Mouse (Mus musculus) midbrain, embryonic 14.5 days (tissue): ENCODE data around the gene Cd180. TPM values are rescaled to one million over a fixed set of nuclear protein-coding genes. Genes with fewer than 3 reads are reported as not detected.
"Not testable (repeated sequence)": the region's sequence is repeated elsewhere in the genome, so short reads cannot be mapped to it uniquely, and the experiment has no call there.

Source experiments
- ATAC-seq: fragments of 200-750 bp; cut with Nextera tagmentation; 2 replicates; pipeline ENCODE4 v1.8.0; 2017; ENCODE audit warnings: moderate number of reproducible peaks, moderate library complexity; ENCODE audit not compliant: low FRiP score, low TSS enrichment
- DNase-seq: peaks from one replicate; pipeline ENCODE4 v3.0.0-alpha.2; 2015
- H3K27ac ChIP-seq: fragments of 300-500 bp; sonication (generic); replicated peaks from 2 replicates; pipeline ENCODE4 v1.5.1; 2014; ENCODE audit warnings: mild to moderate bottlenecking, low read depth, low read length, moderate library complexity
- H3K27me3 ChIP-seq: fragments of 300-500 bp; sonication (generic); 2 replicates; pipeline ENCODE4 v1.6.1; 2014; ENCODE audit warnings: low read length, control low read depth, mixed read lengths; ENCODE audit not compliant: control insufficient read depth, insufficient read depth
- H3K36me3 ChIP-seq: fragments of 300-500 bp; sonication (generic); 2 replicates; pipeline ENCODE4 v1.6.1; 2014; ENCODE audit warnings: low read length, control low read depth; ENCODE audit not compliant: control insufficient read depth, insufficient read depth
- H3K4me1 ChIP-seq: fragments of 300-500 bp; sonication (generic); 2 replicates; pipeline ENCODE4 v1.6.1; 2014; ENCODE audit warnings: mild to moderate bottlenecking, antibody characterized with exemption, low read length, control low read depth; ENCODE audit not compliant: control insufficient read depth, insufficient read depth
- H3K4me2 ChIP-seq: fragments of 300-500 bp; sonication (generic); 2 replicates; pipeline ENCODE4 v1.6.1; 2014; ENCODE audit warnings: mild to moderate bottlenecking, low read length, moderate library complexity
- H3K4me3 ChIP-seq: fragments of 300-500 bp; sonication (generic); replicated peaks from 2 replicates; pipeline ENCODE4 v1.5.1; 2014; ENCODE audit warnings: low read depth, low read length
- H3K9ac ChIP-seq: fragments of 300-500 bp; sonication (generic); replicated peaks from 2 replicates; pipeline ENCODE4 v1.6.1; 2014; ENCODE audit warnings: mild to moderate bottlenecking, low read length, moderate library complexity
- H3K9me3 ChIP-seq: fragments of 300-500 bp; sonication (generic); 2 replicates; pipeline ENCODE4 v1.6.1; 2016; ENCODE audit warnings: low read length, control low read depth, mixed read lengths; ENCODE audit not compliant: control insufficient read depth
- WGBS: fragments of 180-500 bp; shearing (Covaris S2); extraction: QIAGEN DNeasy Blood & Tissue Kit; methylation state at CpG from one replicate; pipeline ENCODE4 v1.1.7; 2014; 5-methylcytosine and 5-hydroxymethylcytosine counted together
- polyA plus RNA-seq: library from polyadenylated mRNA; unstranded; fragments of >200 nt; fragmentation: Nextera tagmentation; extraction: Ambion mirVana; gene quantifications from 2 replicates; pipeline ENCODE4 v1.2.1, GENCODE M21; 2014

Gene Cd180
- polyA plus RNA-seq, 1 experiment from 2014 or later, result 1.0 TPM

DNA sequence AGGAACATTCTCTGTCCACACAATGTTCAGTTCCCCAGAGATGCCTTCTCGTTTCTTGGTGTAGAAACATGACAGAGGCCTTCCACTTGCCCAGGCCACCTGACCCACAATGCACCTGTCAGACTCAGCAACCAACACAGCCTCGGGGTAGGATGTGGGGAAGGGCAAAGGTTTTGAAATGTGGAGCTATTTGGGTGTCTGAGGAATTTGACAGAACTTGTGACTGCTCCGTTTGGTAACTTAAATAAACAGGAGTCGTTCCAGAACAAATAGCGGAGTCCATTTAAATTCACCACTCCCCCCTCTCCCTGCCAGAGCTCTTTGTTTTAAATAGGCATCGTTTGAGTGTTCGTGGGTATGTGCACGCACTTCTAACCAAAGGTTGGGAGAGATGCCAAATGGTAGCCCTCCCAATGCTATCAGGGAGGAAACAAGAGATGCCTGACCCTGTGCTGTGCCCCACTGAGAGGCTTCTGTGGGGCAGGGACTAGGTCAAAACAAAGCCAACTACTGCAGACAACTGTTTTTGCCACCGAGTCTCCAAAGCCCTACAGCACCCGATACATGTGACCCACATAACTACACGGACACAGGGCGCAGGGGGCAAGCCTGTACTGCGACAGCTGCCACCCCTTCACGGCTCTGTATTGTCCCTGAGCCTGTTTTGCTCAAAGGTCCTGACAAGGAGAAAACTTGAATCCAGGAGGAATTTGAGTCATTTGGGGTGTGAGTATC lies 23.7 kb upstream of the Cd180 start:
- ATAC-seq, result no peak
- Histone ChIP-seq H3K4me3 (no peak overlapping the region), H3K9ac (no peak overlapping the region), H3K27ac (no peak overlapping the region), H3K27me3 (no peaks in the 10 kb centered on the region), H3K4me2 (no peak overlapping the region), H3K4me1 (no peaks in the 10 kb centered on the region), H3K36me3 (no peaks in the 10 kb centered on the region), H3K9me3 (no peaks in the 10 kb centered on the region)
- WGBS, result 72% methylated on average over 14 of the region's 14 CpGs
- no peak for DNase-seq

DNA sequence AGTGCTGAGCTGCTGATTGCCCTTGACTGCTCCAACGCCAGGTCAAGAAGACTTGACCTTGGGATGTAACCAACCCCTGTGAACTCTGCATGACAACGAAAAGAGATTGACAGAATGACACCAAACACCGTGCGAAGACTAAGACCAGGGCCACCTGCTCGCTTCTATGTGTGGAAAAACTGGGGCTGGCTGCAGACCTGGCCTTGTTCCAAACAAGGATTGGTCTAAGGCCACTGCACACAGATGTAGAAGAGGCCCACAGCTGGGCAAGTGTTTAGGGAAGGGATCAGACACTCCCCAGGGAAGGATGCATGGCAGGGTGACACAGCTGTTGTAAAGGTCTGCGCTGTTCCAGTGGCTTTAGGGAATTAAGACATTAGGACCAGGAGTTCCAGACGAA lies 22.9 kb upstream of the Cd180 start:
- Histone ChIP-seq H3K27me3 (no peaks in the 10 kb centered on the region), H3K4me3 (no peak overlapping the region), H3K9me3 (no peaks in the 10 kb centered on the region), H3K36me3 (no peaks in the 10 kb centered on the region), H3K27ac (no peak overlapping the region), H3K4me1 (no peaks in the 10 kb centered on the region), H3K9ac (no peak overlapping the region), H3K4me2 (no peak overlapping the region)
- DNase-seq (no peak), ATAC-seq (no peak)
- WGBS, result 68% methylated on average over 7 of the region's 7 CpGs

- H3K4me1 ChIP-seq, result no peaks in the 10 kb centered on the region
- no peak overlapping the region for H3K4me2 ChIP-seq
- H3K27ac ChIP-seq, result no peak overlapping the region
- H3K9ac ChIP-seq, result no peak overlapping the region
- H3K36me3 ChIP-seq, result no peaks in the 10 kb centered on the region
- DNase-seq (no peak), ATAC-seq (no peak)
- H3K27me3 ChIP-seq, result no peaks in the 10 kb centered on the region
- H3K9me3 ChIP-seq, result no peaks in the 10 kb centered on the region
- H3K4me3 ChIP-seq, result no peak overlapping the region
- 85% methylated on average over 3 of the region's 3 CpGs for WGBS
Measured at GRCm38 (mm10) chr13:102674083-102674482, 19.3 kb upstream of the Cd180 start.

- not testable (repeated sequence) for ATAC-seq, H3K27ac ChIP-seq, H3K9me3 ChIP-seq, DNase-seq, H3K9ac ChIP-seq, H3K36me3 ChIP-seq, H3K4me2 ChIP-seq, H3K4me1 ChIP-seq, H3K27me3 ChIP-seq, H3K4me3 ChIP-seq
- 92% methylated on average over 4 of the region's 4 CpGs for WGBS
Measured at GRCm38 (mm10) chr13:102677602-102678001, 15.8 kb upstream of the Cd180 start.

DNA sequence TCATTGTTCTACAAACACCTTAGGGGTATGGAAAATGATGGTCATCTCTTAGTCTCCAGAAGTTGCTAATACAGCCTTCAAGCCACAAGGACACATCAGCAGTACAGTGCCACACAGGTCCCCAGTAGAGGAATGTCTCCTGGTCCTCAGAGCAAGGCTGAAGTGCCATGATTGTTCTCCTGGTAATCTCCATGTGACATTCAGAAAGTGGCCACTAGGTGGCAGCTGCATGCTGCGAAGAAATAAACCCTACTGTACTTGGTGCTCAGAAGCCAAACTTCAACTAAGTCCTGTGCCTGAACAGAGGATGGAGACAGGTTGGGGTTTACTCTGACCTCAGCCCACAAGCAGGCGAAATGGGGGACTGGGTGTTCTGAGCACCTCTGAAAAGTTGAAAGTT lies 14.9 kb upstream of the Cd180 start:
- no peaks in the 10 kb centered on the region for H3K4me1 ChIP-seq
- no peaks in the 10 kb centered on the region for H3K27me3 ChIP-seq
- ATAC-seq, result peak; percentile 70; the same call in 1 of the 2 replicates
- peak; percentile 94 for DNase-seq
- H3K4me3 ChIP-seq, result no peak overlapping the region
- H3K4me2 ChIP-seq, result no peak overlapping the region
- H3K9me3 ChIP-seq, result no peaks in the 10 kb centered on the region
- no peak overlapping the region for H3K9ac ChIP-seq
- no peaks in the 10 kb centered on the region for H3K36me3 ChIP-seq
- no peak overlapping the region for H3K27ac ChIP-seq
- 16% methylated on average over 2 of the region's 2 CpGs for WGBS

GRCm38 (mm10) chr13:102684890-102685289 lies 8.5 kb upstream of the Cd180 start:
- no peaks in the 10 kb centered on the region for H3K27me3 ChIP-seq
- ATAC-seq (no peak), DNase-seq (no peak)

GRCm38 (mm10) chr13:102688121-102688520 lies 5.2 kb upstream of the Cd180 start:
- no peak for ATAC-seq
- H3K9ac ChIP-seq, result no peak overlapping the region
- no peak overlapping the region for H3K27ac ChIP-seq
- H3K9me3 ChIP-seq, result no peaks in the 10 kb centered on the region
- H3K36me3 ChIP-seq, result no peaks in the 10 kb centered on the region
- no peak overlapping the region for H3K4me3 ChIP-seq
- H3K4me2 ChIP-seq, result no peak overlapping the region
- 100% methylated on average over 1 of the region's 1 CpGs for WGBS
- H3K4me1 ChIP-seq, result peaks cover 8% of the 10 kb centered on the region
- no peaks in the 10 kb centered on the region for H3K27me3 ChIP-seq
- no peak for DNase-seq

More at GRCm38 (mm10) chr13:102684890-102685289, 8.5 kb upstream of the Cd180 start:
- 70% methylated on average over 4 of the region's 4 CpGs for WGBS
- H3K4me3 ChIP-seq, result no peak overlapping the region
- no peaks in the 10 kb centered on the region for H3K9me3 ChIP-seq
- H3K9ac ChIP-seq, result no peak overlapping the region
- no peak overlapping the region for H3K4me2 ChIP-seq
- no peaks in the 10 kb centered on the region for H3K4me1 ChIP-seq
- H3K36me3 ChIP-seq, result no peaks in the 10 kb centered on the region
- H3K27ac ChIP-seq, result no peak overlapping the region

DNA sequence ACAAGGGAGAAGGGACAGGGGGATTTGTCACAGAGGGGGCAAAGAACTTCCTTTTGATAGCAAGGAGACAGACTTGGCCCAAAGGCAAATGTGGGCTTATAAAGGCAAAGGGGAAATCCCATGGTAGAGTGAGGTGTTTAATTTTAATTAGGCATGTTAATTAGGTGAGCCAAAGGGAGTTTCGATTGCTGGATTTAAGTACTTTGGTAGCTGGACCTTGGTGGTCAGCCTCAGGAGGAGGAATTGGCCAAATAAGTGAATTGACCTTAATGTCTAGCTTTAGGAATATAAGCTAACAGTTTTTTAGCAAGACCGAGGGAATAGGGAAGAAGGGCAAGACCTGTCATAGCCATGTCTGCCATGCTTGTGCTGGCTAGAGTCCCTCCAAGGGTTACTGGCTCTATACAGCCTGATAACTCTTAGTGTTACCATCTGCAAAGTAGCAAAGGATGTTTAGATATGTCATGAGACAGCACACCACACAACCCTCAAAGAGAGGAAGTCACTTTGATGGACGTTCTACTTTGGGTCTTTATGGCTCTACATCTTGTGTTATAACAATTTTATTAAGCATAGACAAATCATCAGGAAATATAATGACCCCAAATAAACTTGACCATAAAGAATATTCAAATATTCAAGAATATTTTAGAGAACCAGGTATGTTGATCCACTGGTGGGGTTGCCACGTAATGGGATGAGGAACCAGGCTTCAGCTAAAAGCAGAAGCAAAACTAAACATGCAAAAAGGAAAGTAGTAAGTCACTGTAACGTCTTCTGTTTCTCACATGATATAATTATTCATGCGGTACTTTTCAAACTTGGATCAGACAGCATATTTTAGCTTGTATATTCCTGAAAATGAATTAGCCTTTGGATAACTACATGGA lies 3.9 kb upstream of the Cd180 start:
- peaks cover 8% of the 10 kb centered on the region for H3K4me1 ChIP-seq
- no peaks in the 10 kb centered on the region for H3K9me3 ChIP-seq
- no peaks in the 10 kb centered on the region for H3K27me3 ChIP-seq
- H3K4me3 ChIP-seq, result no peak overlapping the region
- no peak overlapping the region for H3K9ac ChIP-seq
- no peak for DNase-seq
- H3K27ac ChIP-seq, result no peak overlapping the region
- WGBS, result 82% methylated on average over 6 of the region's 6 CpGs
- H3K36me3 ChIP-seq, result no peaks in the 10 kb centered on the region
- no peak overlapping the region for H3K4me2 ChIP-seq
- no peak for ATAC-seq
